Mouse (Mus musculus): ENCODE results near the gene Bri3. TPM values are rescaled to one million over a fixed set of nuclear protein-coding genes. Genes with fewer than 3 reads are reported as not detected.

Gene Bri3
- total RNA-seq, 2 experiments from 2014 or later: 4.9 to 20.1 TPM

GRCm38 (mm10) chr5:144258687-144259086, 14.4 kb downstream of the Bri3 start:
- ATAC-seq (replicated peaks; ENCODE audit: low FRiP score, poor library complexity, severe bottlenecking): no peak

DNA sequence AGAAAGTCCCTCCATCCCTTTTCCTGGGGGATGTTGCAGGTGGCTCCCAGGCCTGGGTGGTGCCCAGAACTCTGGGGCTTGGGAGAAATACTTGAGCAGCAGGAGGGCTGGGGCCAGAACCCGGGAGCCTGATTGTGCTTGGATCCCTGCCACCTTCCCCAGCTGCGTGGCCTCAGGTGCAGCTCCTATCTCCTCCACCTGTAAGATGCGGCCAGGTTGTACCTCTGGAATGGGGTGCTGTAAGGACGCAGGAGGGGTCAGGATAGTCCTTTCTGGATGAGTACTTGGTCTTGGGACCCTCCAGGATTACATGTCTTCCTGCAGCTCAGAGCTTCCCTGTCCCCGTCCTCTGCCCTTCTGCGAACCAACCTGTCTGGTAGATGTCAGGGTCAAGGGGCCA, 15.0 kb downstream of the Bri3 start:
- no peak for ATAC-seq (replicated peaks; ENCODE audit: low FRiP score, poor library complexity, severe bottlenecking)

DNA sequence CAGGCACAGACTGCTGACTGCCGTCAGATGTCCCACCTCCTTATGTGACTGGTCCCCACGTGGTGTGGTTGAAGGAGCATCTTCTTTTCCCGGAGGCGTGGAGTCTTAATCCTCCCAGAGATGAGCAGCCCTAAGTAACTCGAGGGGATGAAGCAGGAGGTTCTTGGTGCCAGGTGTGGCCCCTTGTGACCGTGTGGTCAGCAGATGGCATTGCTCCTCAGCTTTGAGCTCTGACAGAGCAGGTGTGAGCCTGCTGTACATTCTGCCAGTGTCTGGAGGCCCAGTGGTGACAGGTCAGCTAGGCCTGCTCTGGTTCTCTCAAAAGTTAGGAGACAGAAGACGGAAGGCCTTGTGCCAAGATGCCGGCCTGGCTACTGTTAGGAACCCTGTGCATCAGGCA, 16.2 kb downstream of the Bri3 start:
- ATAC-seq (replicated peaks; ENCODE audit: low FRiP score, poor library complexity, severe bottlenecking): no peak

- ATAC-seq (replicated peaks; ENCODE audit: low FRiP score, poor library complexity, severe bottlenecking): no peak
These were observed 17.1 kb downstream of the Bri3 start for GRCm38 (mm10) chr5:144261309-144261708.

DNA sequence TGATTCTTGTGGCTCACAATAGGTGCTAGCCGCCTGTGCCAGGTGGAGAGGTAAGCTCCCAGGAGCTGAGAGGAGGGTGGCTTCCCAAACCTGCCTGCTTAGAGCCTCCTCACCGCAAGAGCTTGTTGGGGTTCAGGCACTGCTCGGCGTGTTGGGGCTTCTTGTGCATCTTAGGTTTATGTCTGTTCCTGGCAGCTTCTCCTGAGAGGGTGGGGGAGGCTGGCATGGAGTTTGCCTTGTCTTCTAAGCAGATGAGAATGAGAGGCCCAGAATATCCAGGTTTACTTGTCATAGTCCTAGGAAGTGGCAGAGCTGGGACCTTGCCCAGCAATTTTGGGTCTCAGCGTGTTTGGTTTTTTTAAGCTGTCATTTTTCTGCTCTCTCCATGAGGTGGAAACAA, 17.6 kb downstream of the Bri3 start:
- no peak for ATAC-seq (replicated peaks; ENCODE audit: low FRiP score, poor library complexity, severe bottlenecking)

- no peak for ATAC-seq (replicated peaks; ENCODE audit: low FRiP score, poor library complexity, severe bottlenecking)
These were observed 18.8 kb downstream of the Bri3 start for GRCm38 (mm10) chr5:144263082-144263481.

DNA sequence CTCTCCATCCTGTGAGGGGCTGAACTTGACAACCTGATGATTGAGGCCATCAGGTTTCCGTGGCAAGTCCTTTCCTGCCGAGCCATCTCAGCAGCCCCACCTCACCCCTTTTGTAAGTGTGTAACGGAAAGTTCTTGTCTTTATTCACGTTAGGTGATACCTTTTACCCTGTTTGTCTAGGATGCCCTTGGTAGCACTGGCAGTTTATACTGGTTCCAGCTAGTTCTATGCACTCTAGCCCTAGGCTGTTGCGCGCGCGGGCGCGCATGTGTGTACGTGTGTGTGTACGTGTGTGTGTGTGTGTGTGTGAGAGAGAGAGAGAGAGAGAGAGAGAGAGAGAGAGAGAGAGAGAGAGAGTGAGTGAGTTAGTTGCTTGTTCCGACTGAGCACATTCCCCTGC, 19.3 kb downstream of the Bri3 start:
- no peak for ATAC-seq (replicated peaks; ENCODE audit: low FRiP score, poor library complexity, severe bottlenecking)

GRCm38 (mm10) chr5:144267535-144268241, 23.5 kb downstream of the Bri3 start:
- no peak for ATAC-seq (replicated peaks; ENCODE audit: low FRiP score, poor library complexity, severe bottlenecking)

GRCm38 (mm10) chr5:144269926-144270325, 25.7 kb downstream of the Bri3 start:
- no peak for ATAC-seq (replicated peaks; ENCODE audit: low FRiP score, poor library complexity, severe bottlenecking)

DNA sequence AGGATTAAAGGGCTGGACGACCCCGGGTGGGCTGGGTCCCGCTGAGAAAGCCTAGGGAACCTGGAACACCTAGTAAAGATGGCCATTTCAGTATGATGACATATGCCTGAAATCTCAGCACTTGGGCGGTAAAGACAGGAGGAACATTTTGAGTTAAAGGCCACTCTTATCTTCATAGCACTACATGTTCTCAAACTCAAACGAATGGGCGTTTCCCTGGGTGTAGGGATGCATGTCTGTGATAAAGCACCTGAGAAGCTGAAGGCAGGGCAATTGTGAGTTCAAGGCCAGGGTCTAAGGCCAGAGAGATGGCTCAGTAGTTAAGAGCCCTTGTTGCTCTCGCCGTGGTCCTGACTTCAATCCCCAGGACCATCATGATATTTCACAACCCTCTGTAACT, 26.2 kb downstream of the Bri3 start:
- no peak for ATAC-seq (replicated peaks; ENCODE audit: low FRiP score, poor library complexity, severe bottlenecking)

DNA sequence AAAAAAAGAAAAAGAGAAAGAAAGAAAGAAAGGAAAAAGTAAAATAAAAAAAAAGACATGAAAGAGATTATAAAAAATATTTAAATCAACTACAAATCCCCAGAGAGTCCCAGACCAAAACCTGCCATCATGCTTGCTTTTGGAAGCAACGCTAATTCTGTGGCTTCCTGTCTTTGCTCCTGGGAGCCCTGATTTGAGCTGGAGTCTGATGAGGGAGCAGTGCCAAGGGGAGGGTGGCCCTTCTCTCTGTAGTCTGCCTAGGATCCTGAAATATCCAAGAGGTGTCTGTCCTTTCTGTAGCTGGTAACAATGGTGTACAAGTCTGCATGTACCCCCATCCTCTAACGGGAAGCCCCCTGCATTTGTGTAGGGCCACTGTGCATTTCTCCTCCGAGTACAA, 26.9 kb downstream of the Bri3 start:
- ATAC-seq (replicated peaks; ENCODE audit: low FRiP score, poor library complexity, severe bottlenecking): no peak

DNA sequence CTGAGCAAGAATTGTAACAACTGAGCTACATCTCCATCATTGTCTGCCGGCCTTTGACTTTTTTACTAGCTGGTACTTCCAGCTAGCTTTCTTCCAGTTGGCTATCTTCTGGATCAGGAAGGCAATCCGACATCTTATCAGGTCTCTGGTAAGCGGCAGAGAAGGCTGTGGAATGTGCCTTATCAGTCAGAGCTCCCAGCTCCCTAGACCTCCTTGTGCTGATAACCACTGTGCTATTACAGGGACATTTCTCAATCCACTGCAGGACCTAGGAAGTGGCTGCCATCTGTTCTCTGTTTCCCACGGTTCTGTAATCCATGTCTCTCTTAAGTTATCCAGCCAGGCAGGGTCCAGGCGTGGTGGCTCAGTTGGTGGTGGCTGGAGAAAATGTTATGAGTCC, 27.5 kb downstream of the Bri3 start:
- ATAC-seq (replicated peaks; ENCODE audit: low FRiP score, poor library complexity, severe bottlenecking): no peak

DNA sequence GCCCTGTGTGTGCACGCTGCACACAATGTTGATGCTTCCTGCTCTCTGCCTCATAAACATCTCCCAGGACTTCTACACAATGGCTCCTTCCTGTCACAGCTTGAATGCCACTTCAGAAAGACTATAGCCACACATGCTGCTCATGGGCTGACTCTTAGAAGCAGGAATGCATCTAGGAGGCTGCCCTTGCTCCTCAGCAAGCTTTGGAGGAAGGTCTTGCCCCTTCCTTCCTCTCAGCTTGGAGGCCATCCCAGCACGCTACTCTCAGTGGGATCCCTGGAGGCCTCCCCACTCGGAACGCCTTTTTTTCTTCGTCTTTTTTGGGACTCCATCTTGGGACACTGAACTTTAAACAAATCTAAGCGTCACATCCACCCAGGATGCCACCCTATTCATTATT, 30.7 kb downstream of the Bri3 start:
- ATAC-seq (replicated peaks; ENCODE audit: low FRiP score, poor library complexity, severe bottlenecking): no peak

GRCm38 (mm10) chr5:144276898-144277630, 32.8 kb downstream of the Bri3 start:
- ATAC-seq (replicated peaks; ENCODE audit: low FRiP score, poor library complexity, severe bottlenecking): no peak

DNA sequence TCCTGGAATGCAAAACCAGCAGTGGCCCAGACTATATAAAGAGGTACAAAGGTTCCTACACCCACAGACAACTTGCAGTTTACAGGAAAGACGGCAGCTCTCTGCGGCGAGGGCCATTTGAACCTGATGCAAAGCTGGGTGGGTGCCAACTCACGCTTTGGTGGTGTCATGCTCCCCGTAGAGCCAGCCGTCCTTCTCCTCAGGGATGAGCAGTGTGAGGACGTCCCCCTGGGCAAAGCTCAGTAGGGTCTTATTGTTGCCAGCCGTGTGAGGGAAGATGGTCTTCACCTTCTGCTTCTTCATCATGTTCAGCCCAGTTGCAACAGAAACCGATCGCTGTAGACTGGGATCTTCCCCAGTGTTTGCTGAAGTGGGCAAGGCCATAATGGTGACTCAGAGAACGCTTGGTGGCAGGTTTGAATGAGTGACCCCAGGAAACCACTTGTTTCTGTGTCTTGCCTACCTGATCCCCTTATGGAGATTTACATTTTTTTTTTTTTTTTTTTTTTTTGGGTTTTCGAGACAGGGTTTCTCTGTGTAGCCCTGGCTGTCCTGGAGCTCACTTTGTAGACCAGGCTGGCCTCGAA, 34.2 kb downstream of the Bri3 start:
- no peak for ATAC-seq (replicated peaks; ENCODE audit: low FRiP score, poor library complexity, severe bottlenecking)

DNA sequence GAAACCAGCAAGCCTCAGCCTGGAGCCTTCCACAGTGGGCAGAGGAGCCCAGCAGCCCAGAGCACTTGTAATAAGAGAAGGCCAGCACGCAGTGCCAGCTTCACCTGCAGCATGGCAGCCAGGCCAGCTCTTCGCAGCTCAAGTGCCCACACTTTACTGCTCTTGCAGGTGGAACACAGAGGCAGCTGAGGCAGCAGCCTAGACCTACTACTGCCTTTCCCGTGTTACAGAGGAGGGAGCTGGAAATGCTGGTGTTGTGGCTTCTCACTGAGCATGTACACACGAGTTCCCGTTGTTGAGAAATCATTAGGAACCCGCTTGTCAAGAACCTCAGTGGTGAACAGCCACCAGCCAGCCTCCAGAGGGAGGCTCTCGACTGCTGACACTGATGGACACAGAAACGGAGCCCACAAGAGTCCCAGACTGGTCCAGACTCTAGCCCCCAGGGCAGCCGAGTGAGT, 34.9 kb downstream of the Bri3 start:
- ATAC-seq (replicated peaks; ENCODE audit: low FRiP score, poor library complexity, severe bottlenecking): no peak

DNA sequence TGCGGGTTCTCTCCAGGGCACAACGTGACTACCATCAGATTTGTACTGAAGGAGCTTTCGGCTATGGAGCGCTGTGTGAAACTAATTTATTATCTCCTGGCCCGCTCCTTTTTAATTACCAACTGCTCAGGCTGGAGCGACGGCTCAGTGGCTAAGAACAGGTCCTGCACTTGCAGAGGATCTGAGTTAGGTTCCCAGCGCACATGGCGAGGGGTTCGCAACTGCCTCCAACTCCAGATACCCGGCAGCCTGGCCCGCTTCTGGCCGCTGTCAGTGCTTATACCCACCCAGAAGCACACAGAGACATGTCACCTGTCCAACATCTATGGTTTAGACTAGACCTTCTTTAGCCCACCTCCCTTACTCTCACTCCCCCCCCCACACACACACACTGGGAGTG, 35.7 kb downstream of the Bri3 start:
- no peak for ATAC-seq (replicated peaks; ENCODE audit: low FRiP score, poor library complexity, severe bottlenecking)

GRCm38 (mm10) chr5:144282470-144283260, 38.4 kb downstream of the Bri3 start:
- ATAC-seq (replicated peaks; ENCODE audit: low FRiP score, poor library complexity, severe bottlenecking): no peak

GRCm38 (mm10) chr5:144283551-144284031, 39.4 kb downstream of the Bri3 start:
- no peak for ATAC-seq (replicated peaks; ENCODE audit: low FRiP score, poor library complexity, severe bottlenecking)

GRCm38 (mm10) chr5:144284599-144284998, 40.4 kb downstream of the Bri3 start:
- no peak for ATAC-seq (replicated peaks; ENCODE audit: low FRiP score, poor library complexity, severe bottlenecking)

All from erythroid progenitor cell, adult 5-6 weeks (primary cell).